Mouse (Mus musculus) kidney, postnatal 0 days (tissue): ENCODE data around the gene Alkbh6. TPM values are rescaled to one million over a fixed set of nuclear protein-coding genes. Genes with fewer than 3 reads are reported as not detected.

Source experiments
- ATAC-seq: fragments of 200-750 bp; cut with Nextera tagmentation; replicated peaks from 2 replicates; pipeline ENCODE4 v1.8.0; 2017; ENCODE audit warnings: low read depth, moderate number of reproducible peaks, moderate TSS enrichment, moderate library complexity; ENCODE audit not compliant: low FRiP score
- DNase-seq: peaks from one replicate; pipeline ENCODE4 v3.0.0-alpha.2; 2016; ENCODE audit warnings: low spot score
- H3K27ac ChIP-seq: fragments of 300-500 bp; sonication (generic); 2 replicates; pipeline ENCODE4 v1.5.1; 2014; ENCODE audit warnings: mild to moderate bottlenecking
- H3K27me3 ChIP-seq: fragments of 300-500 bp; sonication (generic); 2 replicates; pipeline ENCODE4 v1.6.1; 2014; ENCODE audit warnings: low read length, mixed read lengths; ENCODE audit not compliant: insufficient read depth
- H3K36me3 ChIP-seq: fragments of 300-500 bp; sonication (generic); 2 replicates; pipeline ENCODE4 v1.6.1; 2014; ENCODE audit warnings: low read length, mixed read lengths; ENCODE audit not compliant: insufficient read depth
- H3K4me1 ChIP-seq: fragments of 300-500 bp; sonication (generic); replicated peaks from 2 replicates; pipeline ENCODE4 v1.6.1; 2014; ENCODE audit warnings: antibody characterized with exemption, low read length, mixed read lengths; ENCODE audit not compliant: insufficient read depth
- H3K4me2 ChIP-seq: fragments of 300-500 bp; sonication (generic); 2 replicates; pipeline ENCODE4 v1.6.1; 2014; ENCODE audit warnings: mild to moderate bottlenecking, low read length, moderate library complexity, mixed read lengths
- H3K4me3 ChIP-seq: fragments of 300-500 bp; sonication (generic); replicated peaks from 2 replicates; pipeline ENCODE4 v1.5.1; 2014; ENCODE audit warnings: low read depth, low read length
- H3K9ac ChIP-seq: fragments of 300-500 bp; sonication (generic); 2 replicates; pipeline ENCODE4 v1.6.1; 2014; ENCODE audit warnings: low read depth, low read length
- H3K9me3 ChIP-seq: fragments of 300-500 bp; sonication (generic); replicated peaks from 2 replicates; pipeline ENCODE4 v1.6.1; 2016; ENCODE audit warnings: low read length, inconsistent platforms, mixed read lengths
- CTCF ChIP-seq: IDR thresholded peaks from 2 replicates; pipeline ENCODE4 v1.5.1; 2016; ENCODE audit warnings: antibody characterized with exemption, low read depth, mild to moderate bottlenecking, moderate library complexity
- WGBS: fragments of 180-500 bp; shearing (Covaris S2); extraction: QIAGEN DNeasy Blood & Tissue Kit; methylation state at CpG from one replicate; pipeline ENCODE4 v1.1.7; 2014; 5-methylcytosine and 5-hydroxymethylcytosine counted together
- polyA plus RNA-seq: library from polyadenylated mRNA; unstranded; fragments of >200 nt; fragmentation: Nextera tagmentation; extraction: Ambion mirVana; gene quantifications from 2 replicates; pipeline ENCODE4 v1.2.1, GENCODE M21; 2015

The Alkbh6 gene
- polyA plus RNA-seq, 1 experiment from 2014 or later = 101 TPM

DNA sequence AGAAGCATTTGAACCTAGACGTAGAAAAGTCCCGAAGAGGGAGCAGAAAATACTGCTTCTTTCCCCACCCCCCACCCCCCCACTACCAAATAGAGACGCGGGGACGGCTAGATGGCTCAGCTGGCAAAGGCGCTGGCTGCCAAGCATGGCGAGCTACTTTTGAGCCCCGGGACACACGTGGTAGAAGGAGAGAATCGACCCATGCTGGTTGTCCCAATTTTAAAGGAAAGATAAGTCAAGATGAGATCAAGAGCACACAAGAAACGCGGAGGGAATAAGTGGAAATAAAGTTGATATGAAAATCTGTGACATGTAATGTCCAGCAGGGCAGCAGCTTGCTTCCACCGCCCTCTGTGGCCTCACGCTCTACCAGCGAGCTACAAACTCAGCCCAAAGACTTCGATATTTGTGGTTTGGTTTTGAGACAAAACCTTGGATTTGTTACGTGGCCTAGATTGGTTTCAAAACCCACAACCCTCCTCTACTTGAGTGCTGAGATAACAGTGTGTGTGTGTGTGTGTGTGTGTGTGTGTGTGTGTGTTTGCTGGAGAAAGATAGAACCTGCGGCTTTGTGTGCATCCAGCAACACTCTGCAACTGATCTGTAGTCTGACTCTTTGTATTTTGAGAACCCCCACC is 24.2 kb downstream of the Alkbh6 start:
- Histone ChIP-seq H3K4me3 (no peak overlapping the region), H3K27me3 (no peaks in the 10 kb centered on the region; the same call in 1 of the 2 replicates), H3K27ac (no peak overlapping the region), H3K4me2 (no peak overlapping the region), H3K36me3 (no peaks in the 10 kb centered on the region), H3K9ac (no peak overlapping the region), H3K9me3 (no peaks in the 10 kb centered on the region), H3K4me1 (no peaks in the 10 kb centered on the region)
- ATAC-seq (no peak), DNase-seq (no peak)
- TF ChIP-seq CTCF = no peak
- 65% methylated on average over 18 of the region's 18 CpGs for WGBS

DNA sequence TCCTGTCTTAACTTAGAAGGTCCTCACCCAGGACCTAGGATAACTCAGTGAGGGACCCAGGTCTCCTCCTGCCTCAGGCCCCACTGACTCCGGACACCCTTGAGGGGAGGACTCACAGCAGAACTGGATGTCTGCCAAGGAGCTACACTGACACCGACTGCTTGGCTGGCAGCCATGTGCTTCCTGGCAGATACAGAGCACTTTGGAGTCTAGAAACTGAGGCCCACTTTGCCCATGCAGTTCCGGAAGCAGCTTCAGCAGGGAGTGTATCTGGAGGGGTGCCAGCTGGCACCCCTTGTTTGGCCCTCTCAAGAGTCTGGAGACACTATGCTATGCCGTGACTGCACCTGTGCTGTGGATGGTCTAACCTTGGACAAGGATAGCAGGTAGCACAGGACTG is 24.9 kb downstream of the Alkbh6 start:
- no peak for TF ChIP-seq CTCF
- Histone ChIP-seq H3K27me3 (no peaks in the 10 kb centered on the region; the same call in 1 of the 2 replicates), H3K27ac (no peak overlapping the region), H3K9me3 (no peaks in the 10 kb centered on the region), H3K4me1 (no peaks in the 10 kb centered on the region), H3K4me2 (no peak overlapping the region), H3K4me3 (no peak overlapping the region), H3K36me3 (no peaks in the 10 kb centered on the region), H3K9ac (no peak overlapping the region)
- WGBS = 25% methylated on average over 4 of the region's 4 CpGs
- ATAC-seq (no peak), DNase-seq (peak; percentile 29)

DNA sequence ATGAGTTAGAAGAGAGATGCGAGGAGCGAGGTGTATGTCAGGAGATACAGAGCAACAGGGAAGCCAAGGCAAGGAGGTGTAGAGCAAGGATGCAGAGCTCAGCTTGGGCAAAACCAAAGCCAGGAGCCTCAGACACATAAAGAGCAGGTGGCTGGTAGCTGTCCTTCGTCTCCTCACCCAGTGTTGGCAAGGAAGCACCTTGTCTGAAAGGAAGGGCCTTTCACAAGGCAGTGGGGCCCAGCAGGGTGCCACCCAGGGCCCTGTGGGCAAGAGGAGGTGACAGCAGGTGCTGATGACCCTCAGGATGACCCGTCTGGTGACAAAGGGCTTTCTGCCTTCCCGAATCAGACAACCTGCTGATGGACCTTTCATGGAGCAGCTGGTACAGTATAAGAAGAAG is 26.0 kb downstream of the Alkbh6 start:
- no peak overlapping the region for H3K4me2 ChIP-seq
- no peaks in the 10 kb centered on the region for H3K4me1 ChIP-seq
- DNase-seq = no peak
- H3K9me3 ChIP-seq = no peaks in the 10 kb centered on the region
- no peak for ATAC-seq
- no peak overlapping the region for H3K9ac ChIP-seq
- H3K27ac ChIP-seq = no peak overlapping the region
- TF ChIP-seq CTCF = no peak
- no peaks in the 10 kb centered on the region; the same call in 1 of the 2 replicates for H3K27me3 ChIP-seq
- H3K4me3 ChIP-seq = no peak overlapping the region
- no peaks in the 10 kb centered on the region for H3K36me3 ChIP-seq
- WGBS = 66% methylated on average over 5 of the region's 5 CpGs

DNA sequence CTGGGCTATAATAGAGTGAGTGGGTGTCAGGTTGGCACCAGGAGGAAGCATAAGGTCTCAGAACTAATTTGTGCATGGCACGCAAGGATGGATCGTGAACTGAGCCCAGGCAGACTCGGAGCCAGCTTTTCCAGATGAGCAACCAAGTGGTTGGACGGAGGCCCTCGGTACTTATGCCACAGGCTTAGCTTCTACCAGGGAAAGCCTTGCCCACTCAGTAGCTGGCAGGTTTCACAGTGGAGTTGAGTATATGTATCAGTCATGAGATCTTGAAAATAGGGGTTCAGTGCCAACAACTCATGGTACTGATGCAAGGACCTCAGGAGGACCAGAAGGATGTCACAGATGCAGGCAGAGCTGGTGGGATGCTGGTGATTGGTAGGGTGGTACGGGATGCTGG is 27.2 kb downstream of the Alkbh6 start:
- no peak overlapping the region for H3K27ac ChIP-seq
- no peaks in the 10 kb centered on the region for H3K4me1 ChIP-seq
- DNase-seq = no peak
- no peak for TF ChIP-seq CTCF
- no peak for ATAC-seq
- H3K27me3 ChIP-seq = no peaks in the 10 kb centered on the region; the same call in 1 of the 2 replicates
- 46% methylated on average over 6 of the region's 6 CpGs for WGBS
- H3K9me3 ChIP-seq = no peaks in the 10 kb centered on the region
- H3K36me3 ChIP-seq = no peaks in the 10 kb centered on the region
- no peak overlapping the region for H3K9ac ChIP-seq
- H3K4me2 ChIP-seq = no peak overlapping the region
- H3K4me3 ChIP-seq = no peak overlapping the region

DNA sequence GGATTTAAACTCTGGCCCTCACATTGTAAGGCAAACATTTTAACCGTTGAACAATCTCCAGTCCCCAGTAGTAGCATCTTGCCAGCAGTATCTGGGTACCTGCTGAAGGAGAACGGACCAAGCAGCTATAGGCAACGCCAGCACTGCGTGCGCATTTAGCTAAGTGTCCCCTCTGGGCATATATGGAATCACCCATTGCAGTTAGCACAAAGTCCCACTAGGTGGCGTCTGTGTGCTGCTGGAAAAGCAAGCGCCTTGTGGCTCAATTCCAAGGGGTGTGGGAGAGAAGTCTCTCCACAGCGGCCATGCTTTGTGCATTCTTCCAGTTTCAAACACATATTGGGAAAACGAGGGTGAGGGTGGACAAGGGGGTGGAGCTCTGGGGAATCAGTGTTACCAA is 27.9 kb downstream of the Alkbh6 start:
- H3K4me2 ChIP-seq = no peak overlapping the region
- H3K27me3 ChIP-seq = no peaks in the 10 kb centered on the region; the same call in 1 of the 2 replicates
- DNase-seq = peak; percentile 91
- peak; percentile 93 for TF ChIP-seq CTCF
- 6% methylated on average over 9 of the region's 9 CpGs for WGBS
- no peaks in the 10 kb centered on the region for H3K9me3 ChIP-seq
- peak; percentile 44; the same call in 1 of the 2 replicates for ATAC-seq
- no peaks in the 10 kb centered on the region for H3K36me3 ChIP-seq
- H3K27ac ChIP-seq = no peak overlapping the region
- no peaks in the 10 kb centered on the region for H3K4me1 ChIP-seq
- H3K4me3 ChIP-seq = no peak overlapping the region
- no peak overlapping the region for H3K9ac ChIP-seq

DNA sequence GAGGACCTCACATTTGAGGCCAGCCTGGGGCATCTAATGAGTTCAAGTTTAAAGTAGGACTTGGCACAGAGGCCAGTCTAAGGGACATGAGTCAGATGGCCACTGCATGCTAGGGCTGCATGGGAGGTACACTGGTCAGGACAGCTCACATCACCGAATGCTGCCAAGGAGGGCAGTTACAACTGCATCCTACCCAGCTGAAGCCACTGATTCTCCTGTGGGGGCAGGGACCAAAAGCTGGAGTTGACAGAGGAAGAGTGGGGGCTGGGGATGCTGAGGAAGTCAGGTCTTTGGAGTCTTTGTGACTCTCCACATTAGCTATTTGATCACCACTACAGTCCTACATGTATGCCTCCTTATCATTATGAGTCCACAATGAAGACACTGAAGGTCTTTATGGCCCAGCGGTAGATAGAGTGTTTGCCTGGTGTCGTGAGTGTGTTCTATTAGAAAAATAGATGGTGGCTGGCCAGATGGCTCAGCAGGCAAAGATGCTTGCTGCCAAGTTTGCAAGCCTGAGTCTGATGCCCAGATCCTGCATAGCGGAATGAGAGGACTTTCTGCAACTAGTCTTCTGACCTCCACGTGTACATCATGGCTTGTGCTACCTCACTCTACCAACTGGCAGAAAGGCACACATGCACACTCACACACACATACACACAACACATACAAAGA is 31.1 kb downstream of the Alkbh6 start:
- no peak for DNase-seq
- Histone ChIP-seq H3K4me1 (no peaks in the 10 kb centered on the region), H3K9me3 (no peaks in the 10 kb centered on the region), H3K36me3 (no peaks in the 10 kb centered on the region), H3K9ac (no peak overlapping the region), H3K4me2 (no peak overlapping the region), H3K27ac (no peak overlapping the region), H3K4me3 (no peak overlapping the region), H3K27me3 (no peaks in the 10 kb centered on the region; the same call in 1 of the 2 replicates)
- 75% methylated on average over 5 of the region's 5 CpGs for WGBS
- no peak for TF ChIP-seq CTCF
- ATAC-seq = no peak
